Mouse (Mus musculus): Measurements from ENCODE around the gene Unc13d. TPM values are rescaled to one million over a fixed set of nuclear protein-coding genes. Genes with fewer than 3 reads are reported as not detected.
"Not testable (repeated sequence)": the region's sequence is repeated elsewhere in the genome, so short reads cannot be mapped to it uniquely, and the experiment has no call there.

The Unc13d gene
- polyA plus RNA-seq, 1 experiment from 2014 or later = 32.7 TPM

DNA sequence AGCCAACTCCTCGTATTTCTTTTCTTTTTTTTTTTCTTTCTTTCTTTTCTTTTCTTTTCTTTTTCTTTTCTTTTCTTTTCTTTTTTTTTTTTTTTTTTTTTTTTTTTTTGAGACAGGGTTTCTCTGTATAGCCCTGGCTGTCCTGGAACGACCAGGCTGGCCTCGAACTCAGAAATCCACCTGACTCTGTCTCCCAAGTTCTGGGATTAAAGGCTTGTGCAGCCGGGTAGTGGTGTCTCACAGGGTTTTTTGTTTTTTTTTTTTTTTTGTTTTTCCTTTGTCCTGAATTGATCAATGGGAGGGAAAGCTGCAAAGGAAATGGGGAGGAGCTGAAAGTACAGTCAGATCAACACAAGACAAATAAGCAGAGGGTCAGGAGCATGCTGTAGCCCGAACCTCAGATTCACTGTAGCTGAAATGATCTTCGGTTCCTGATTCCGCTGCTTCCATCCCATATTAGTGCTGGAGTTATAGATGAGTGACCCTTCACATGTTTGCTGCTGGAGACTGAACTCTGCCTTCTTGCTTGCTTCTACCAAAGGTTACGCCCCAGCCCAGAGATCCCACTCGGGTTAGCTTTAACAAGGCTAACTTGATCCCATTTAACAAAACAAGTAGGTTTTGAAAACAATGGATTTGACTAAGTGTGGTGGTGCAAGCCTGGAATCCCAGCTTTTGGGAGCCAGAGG lies 49.4 kb downstream of the Unc13d start:
- 75% methylated on average over 9 of the region's 9 CpGs for WGBS (ENCODE audit: insufficient replicate concordance)

GRCm38 (mm10) chr11:116027756-116028155 lies 50.0 kb downstream of the Unc13d start, which contains the start of gene H3f3b:
Gene H3f3b, minus strand, starts transcription at chr11:116027962.
- H3K4me2 ChIP-seq = no peak within 1 kb of the TSS
- no peak within 1 kb of the TSS for H3K4me3 ChIP-seq (replicated peaks)
- H3K27me3 ChIP-seq = no peaks in the 10 kb centered on the region
- H3K27ac ChIP-seq = peak within 1 kb of the TSS; percentile 79; the same call in 1 of the 2 replicates
- peaks cover 39% of the 10 kb centered on the region for H3K4me1 ChIP-seq (replicated peaks)
- H3K36me3 ChIP-seq = peaks cover 12% of the 10 kb centered on the region
- ATAC-seq (ENCODE audit: low read depth) = no peak
- no peak for DNase-seq
- H3K9me3 ChIP-seq (replicated peaks) = no peaks in the 10 kb centered on the region
- 0 out of 2 replicates have a peak within 1 kb of the TSS, but pooled peaks have one; percentile 33 for H3K9ac ChIP-seq
- WGBS (ENCODE audit: insufficient replicate concordance) = 75% methylated on average over 4 of the region's 4 CpGs

More for the DNA sequence above, 49.4 kb downstream of the Unc13d start:
- Histone ChIP-seq H3K4me2 (no peak overlapping the region), H3K36me3 (peaks cover 10% of the 10 kb centered on the region), H3K27ac (0 out of 2 replicates have a peak overlapping the region, but pooled peaks have one; percentile 79), H3K27me3 (no peaks in the 10 kb centered on the region), H3K9ac (0 out of 2 replicates have a peak overlapping the region, but pooled peaks have one; percentile 33), H3K4me1 (replicated peaks) (peaks cover 45% of the 10 kb centered on the region), H3K9me3 (replicated peaks) (no peaks in the 10 kb centered on the region), H3K4me3 (replicated peaks) (no peak overlapping the region)
- DNase-seq (no peak), ATAC-seq (ENCODE audit: low read depth) (no peak)

DNA sequence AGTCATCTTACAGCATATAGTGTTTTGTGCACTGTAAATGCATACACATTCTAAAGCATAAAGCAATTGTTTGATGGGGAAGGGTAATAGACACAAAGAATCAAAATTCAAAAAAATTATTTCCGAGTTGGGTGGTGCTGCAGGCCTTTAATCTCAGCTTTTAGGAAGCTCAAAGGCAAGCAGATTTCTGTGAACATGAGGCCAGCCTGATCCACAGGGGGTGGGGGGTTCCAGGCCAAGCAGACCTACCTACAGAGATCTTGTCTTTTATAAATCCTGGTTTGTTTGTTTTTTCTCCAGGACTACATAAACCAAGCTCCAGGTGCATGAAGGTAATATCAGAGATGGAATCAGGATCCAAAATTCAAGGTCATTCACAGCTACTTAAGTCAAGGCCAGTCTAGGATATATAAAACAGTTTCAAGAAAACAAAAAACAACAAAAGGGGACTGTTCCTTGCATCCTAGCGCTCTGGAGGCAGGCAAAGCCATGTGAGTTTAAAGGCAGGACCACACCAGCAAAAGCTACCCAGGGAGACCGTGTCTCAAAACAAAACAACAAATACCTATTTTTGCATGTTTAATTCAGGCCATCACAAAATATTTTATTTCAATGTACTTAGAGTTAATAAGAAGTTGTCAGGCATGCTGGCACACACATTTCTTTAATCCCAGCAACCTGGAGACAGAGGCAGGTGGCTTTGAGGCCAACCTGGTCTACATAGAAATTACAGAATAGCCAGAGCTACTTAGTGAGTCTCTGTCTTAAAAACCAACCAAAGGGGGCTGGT lies 52.5 kb downstream of the Unc13d start:
- Histone ChIP-seq H3K4me2 (no peak overlapping the region), H3K9ac (no peak overlapping the region), H3K27ac (peak overlapping the region; percentile 72), H3K36me3 (peaks cover 21% of the 10 kb centered on the region), H3K27me3 (no peaks in the 10 kb centered on the region), H3K4me1 (replicated peaks) (peaks cover 27% of the 10 kb centered on the region), H3K9me3 (replicated peaks) (no peaks in the 10 kb centered on the region), H3K4me3 (replicated peaks) (no peak overlapping the region)
- 86% methylated on average over 3 of the region's 3 CpGs for WGBS (ENCODE audit: insufficient replicate concordance)
- no peak for ATAC-seq (ENCODE audit: low read depth)
- no peak for DNase-seq

GRCm38 (mm10) chr11:116024356-116024808 lies 53.4 kb downstream of the Unc13d start:
- H3K4me2 ChIP-seq = peak overlapping the region; percentile 77
- under 1% methylated on average over 37 of the region's 37 CpGs for WGBS (ENCODE audit: insufficient replicate concordance)

DNA sequence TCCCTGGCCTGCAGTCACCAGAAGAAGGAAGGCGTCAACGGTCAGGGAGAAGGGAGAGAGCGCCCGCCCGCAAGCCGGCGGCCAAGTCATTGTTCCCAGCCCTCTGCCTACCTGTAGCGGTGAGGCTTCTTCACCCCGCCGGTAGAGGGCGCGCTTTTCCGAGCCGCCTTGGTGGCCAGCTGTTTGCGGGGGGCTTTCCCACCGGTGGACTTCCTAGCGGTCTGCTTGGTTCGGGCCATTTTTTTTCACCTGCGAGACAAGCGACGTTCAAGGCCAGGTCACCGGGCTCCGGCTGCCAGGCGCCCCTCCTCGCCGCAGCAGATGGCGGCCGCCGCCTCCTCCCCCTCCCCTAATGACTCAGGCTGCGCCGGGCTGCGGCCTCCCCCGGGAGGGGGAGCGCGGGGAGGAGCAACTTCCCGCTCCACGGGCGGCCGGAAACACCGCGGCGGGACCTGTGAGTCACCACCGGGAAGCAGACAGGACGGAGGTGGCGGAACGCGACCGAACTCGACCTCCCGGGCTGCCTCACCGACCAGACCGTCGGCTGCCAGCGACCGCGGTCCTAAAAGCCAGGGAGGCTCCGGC lies 53.9 kb downstream of the Unc13d start:
- no peaks in the 10 kb centered on the region for H3K27me3 ChIP-seq
- DNase-seq = peak; percentile 75
- H3K4me1 ChIP-seq (replicated peaks) = peaks cover 17% of the 10 kb centered on the region
- peak overlapping the region; percentile 100 for H3K27ac ChIP-seq
- H3K36me3 ChIP-seq = peaks cover 21% of the 10 kb centered on the region
- no peaks in the 10 kb centered on the region for H3K9me3 ChIP-seq (replicated peaks)
- peak overlapping the region; percentile 100 for H3K4me3 ChIP-seq (replicated peaks)
- peak overlapping the region; percentile 100 for H3K9ac ChIP-seq
- H3K4me2 ChIP-seq = peak overlapping the region; percentile 77
- ATAC-seq (ENCODE audit: low read depth) = peak; percentile 61
- under 1% methylated on average over 57 of the region's 57 CpGs for WGBS (ENCODE audit: insufficient replicate concordance)

More at GRCm38 (mm10) chr11:116024356-116024808, 53.4 kb downstream of the Unc13d start:
- H3K9ac ChIP-seq = peak overlapping the region; percentile 100
- no peaks in the 10 kb centered on the region for H3K9me3 ChIP-seq (replicated peaks)
- H3K27ac ChIP-seq = peak overlapping the region; percentile 100
- H3K4me1 ChIP-seq (replicated peaks) = peaks cover 22% of the 10 kb centered on the region
- DNase-seq = peak; percentile 96
- H3K27me3 ChIP-seq = no peaks in the 10 kb centered on the region
- H3K4me3 ChIP-seq (replicated peaks) = peak overlapping the region; percentile 100
- peak; percentile 93 for ATAC-seq (ENCODE audit: low read depth)
- H3K36me3 ChIP-seq = peaks cover 21% of the 10 kb centered on the region

- Histone ChIP-seq H3K4me1 (replicated peaks) (peaks cover 12% of the 10 kb centered on the region), H3K36me3 (peaks cover 21% of the 10 kb centered on the region), H3K4me2 (peak overlapping the region; percentile 77), H3K4me3 (replicated peaks) (peak overlapping the region; percentile 100), H3K9ac (peak overlapping the region; percentile 100), H3K27ac (peak overlapping the region; percentile 100)
- 5% methylated on average over 18 of the region's 18 CpGs for WGBS (ENCODE audit: insufficient replicate concordance)
- H3K27me3 ChIP-seq; ATAC-seq (ENCODE audit: low read depth); H3K9me3 ChIP-seq (replicated peaks); DNase-seq: not testable (repeated sequence)
These were observed 54.5 kb downstream of the Unc13d start for GRCm38 (mm10) chr11:116023074-116023770.

- Histone ChIP-seq H3K4me1 (replicated peaks) (peaks cover 12% of the 10 kb centered on the region), H3K27me3 (no peaks in the 10 kb centered on the region), H3K9ac (peak overlapping the region; percentile 61), H3K9me3 (replicated peaks) (no peaks in the 10 kb centered on the region), H3K27ac (no peak overlapping the region), H3K36me3 (peaks cover 21% of the 10 kb centered on the region), H3K4me2 (peak overlapping the region; percentile 77), H3K4me3 (replicated peaks) (peak overlapping the region; percentile 100)
- WGBS (ENCODE audit: insufficient replicate concordance) = 76% methylated on average over 4 of the region's 4 CpGs
- no peak for DNase-seq
- no peak for ATAC-seq (ENCODE audit: low read depth)
These were observed 55.4 kb downstream of the Unc13d start for GRCm38 (mm10) chr11:116022256-116022780.

GRCm38 (mm10) chr11:116021328-116022220 lies 56.2 kb downstream of the Unc13d start:
- WGBS (ENCODE audit: insufficient replicate concordance) = 59% methylated on average over 6 of the region's 6 CpGs
- H3K4me3 ChIP-seq (replicated peaks) = peak overlapping the region; percentile 100
- H3K27me3 ChIP-seq = no peaks in the 10 kb centered on the region
- no peak for ATAC-seq (ENCODE audit: low read depth)
- peaks cover 21% of the 10 kb centered on the region for H3K36me3 ChIP-seq
- peak overlapping the region; percentile 12; the same call in 1 of the 2 replicates for H3K9ac ChIP-seq
- H3K27ac ChIP-seq = peak overlapping the region; percentile 19; the same call in 1 of the 2 replicates
- peak overlapping the region; percentile 2; the same call in 1 of the 2 replicates for H3K4me2 ChIP-seq
- no peaks in the 10 kb centered on the region for H3K9me3 ChIP-seq (replicated peaks)
- H3K4me1 ChIP-seq (replicated peaks) = peaks cover 12% of the 10 kb centered on the region
- DNase-seq = no peak

- DNase-seq (no peak), ATAC-seq (ENCODE audit: low read depth) (no peak)
- H3K9me3 ChIP-seq (replicated peaks) = no peaks in the 10 kb centered on the region
- WGBS (ENCODE audit: insufficient replicate concordance) = 17% methylated on average over 1 of the region's 1 CpGs
- peak overlapping the region; percentile 64 for H3K27ac ChIP-seq
- peaks cover 21% of the 10 kb centered on the region for H3K36me3 ChIP-seq
- peaks cover 15% of the 10 kb centered on the region for H3K4me1 ChIP-seq (replicated peaks)
- no peaks in the 10 kb centered on the region for H3K27me3 ChIP-seq
- no peak overlapping the region for H3K9ac ChIP-seq
- H3K4me3 ChIP-seq (replicated peaks) = no peak overlapping the region
- no peak overlapping the region for H3K4me2 ChIP-seq
These were observed 57.2 kb downstream of the Unc13d start for GRCm38 (mm10) chr11:116020519-116020922.

Measured in liver, embryonic 13.5 days (tissue).